Mouse (Mus musculus): ENCODE measurements around the gene Isoc2a.
"Not testable (repeated sequence)": the region's sequence is repeated elsewhere in the genome, so short reads cannot be mapped to it uniquely, and the experiment has no call there.

Gene Isoc2a

GRCm38 (mm10) chr7:4864130-4864845 is 12.7 kb upstream of the Isoc2a start:
- DNase-seq (ENCODE audit: low spot score in 2 of 2), result no peak

- peak in 1 of 2 experiments; percentile 31 for DNase-seq (ENCODE audit: low spot score in 2 of 2)
These were observed 11.9 kb upstream of the Isoc2a start for GRCm38 (mm10) chr7:4865090-4865489.

- peak; percentile 89 to 91 for DNase-seq (ENCODE audit: low spot score in 2 of 2)
These were observed 11.1 kb upstream of the Isoc2a start for GRCm38 (mm10) chr7:4865579-4866493.

GRCm38 (mm10) chr7:4866631-4867180 is 10.2 kb upstream of the Isoc2a start:
- no peak for DNase-seq (ENCODE audit: low spot score in 2 of 2)

- DNase-seq (ENCODE audit: low spot score in 2 of 2), result no peak
These were observed 6.8 kb upstream of the Isoc2a start, which contains the start of gene Isoc2b for GRCm38 (mm10) chr7:4870133-4870532. Gene Isoc2b, minus strand, starts transcription at chr7:4870258.

GRCm38 (mm10) chr7:4877226-4877625 is 273 bp downstream of the Isoc2a start:
- DNase-seq (ENCODE audit: low spot score in 2 of 2), result no peak

- DNase-seq (ENCODE audit: low spot score in 2 of 2), result no peak
These were observed 1.2 kb downstream of the Isoc2a start for GRCm38 (mm10) chr7:4878186-4878585.

- DNase-seq (ENCODE audit: low spot score in 2 of 2), result not testable (repeated sequence)
These were observed 2.1 kb downstream of the Isoc2a start for GRCm38 (mm10) chr7:4879036-4879435.

GRCm38 (mm10) chr7:4886680-4887079 is 9.7 kb downstream of the Isoc2a start:
- DNase-seq (ENCODE audit: low spot score in 2 of 2), result no peak

- DNase-seq (ENCODE audit: low spot score in 2 of 2), result no peak
These were observed 18.2 kb downstream of the Isoc2a start for GRCm38 (mm10) chr7:4895186-4895585.

GRCm38 (mm10) chr7:4898851-4899648 is 22.1 kb downstream of the Isoc2a start:
- no peak for DNase-seq (ENCODE audit: low spot score in 2 of 2)

- no peak for DNase-seq (ENCODE audit: low spot score in 2 of 2)
These were observed 22.9 kb downstream of the Isoc2a start for GRCm38 (mm10) chr7:4899649-4900522.

GRCm38 (mm10) chr7:4900523-4900851 is 23.5 kb downstream of the Isoc2a start:
- no peak for DNase-seq (ENCODE audit: low spot score in 2 of 2)

GRCm38 (mm10) chr7:4901171-4901570 is 24.2 kb downstream of the Isoc2a start:
- peak in 1 of 2 experiments; percentile 44 for DNase-seq (ENCODE audit: low spot score in 2 of 2)

GRCm38 (mm10) chr7:4902404-4902803 is 25.5 kb downstream of the Isoc2a start:
- no peak for DNase-seq (ENCODE audit: low spot score in 2 of 2)

GRCm38 (mm10) chr7:4906466-4906950 is 29.6 kb downstream of the Isoc2a start, which contains the start of gene Gm36210:
Gene Gm36210, minus strand, starts transcription at chr7:4906516.
- no peak for DNase-seq (ENCODE audit: low spot score in 2 of 2)

GRCm38 (mm10) chr7:4911561-4911960 is 34.6 kb downstream of the Isoc2a start:
- DNase-seq (ENCODE audit: low spot score in 2 of 2), result peak in 1 of 2 experiments; percentile 33

- DNase-seq (ENCODE audit: low spot score in 2 of 2), result no peak
These were observed 35.3 kb downstream of the Isoc2a start for GRCm38 (mm10) chr7:4912248-4912647.

GRCm38 (mm10) chr7:4915007-4915665 is 38.2 kb downstream of the Isoc2a start, which contains the start of gene Zfp628:
Gene Zfp628, plus strand, starts transcription at chr7:4915217.
- peak; percentile 84 to 89 for DNase-seq (ENCODE audit: low spot score in 2 of 2)
